Mouse (Mus musculus): Measurements from ENCODE around the gene Hmgcs2. TPM values are rescaled to one million over a fixed set of nuclear protein-coding genes. Genes with fewer than 3 reads are reported as not detected.

Hmgcs2 gene
- total RNA-seq, 2 experiments from 2014 or later = 0.21 to 0.27 TPM

DNA sequence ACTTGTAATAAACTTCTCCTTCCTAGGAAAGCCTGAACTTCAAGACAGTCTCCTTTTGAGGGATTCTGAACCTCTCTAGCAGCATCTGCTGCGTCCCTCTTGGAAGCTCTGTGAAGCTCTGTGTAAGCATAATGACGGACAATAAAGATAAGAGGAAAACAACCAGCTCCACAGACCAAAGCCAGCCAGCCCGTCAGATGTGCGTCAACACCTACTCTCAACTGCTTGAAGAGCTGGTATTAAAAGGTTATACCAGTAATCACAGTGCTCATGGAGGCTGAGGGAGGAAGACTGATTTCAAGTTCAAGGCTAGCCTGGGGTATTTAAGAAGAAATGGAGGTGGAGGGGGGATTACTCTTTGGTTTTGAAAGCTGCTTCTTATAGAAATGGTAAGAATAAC is 553 bp upstream of the Hmgcs2 start:
- ATAC-seq (replicated peaks; ENCODE audit: poor library complexity) = 0 out of 2 replicates have a peak, but pooled peaks have one; percentile 18

DNA sequence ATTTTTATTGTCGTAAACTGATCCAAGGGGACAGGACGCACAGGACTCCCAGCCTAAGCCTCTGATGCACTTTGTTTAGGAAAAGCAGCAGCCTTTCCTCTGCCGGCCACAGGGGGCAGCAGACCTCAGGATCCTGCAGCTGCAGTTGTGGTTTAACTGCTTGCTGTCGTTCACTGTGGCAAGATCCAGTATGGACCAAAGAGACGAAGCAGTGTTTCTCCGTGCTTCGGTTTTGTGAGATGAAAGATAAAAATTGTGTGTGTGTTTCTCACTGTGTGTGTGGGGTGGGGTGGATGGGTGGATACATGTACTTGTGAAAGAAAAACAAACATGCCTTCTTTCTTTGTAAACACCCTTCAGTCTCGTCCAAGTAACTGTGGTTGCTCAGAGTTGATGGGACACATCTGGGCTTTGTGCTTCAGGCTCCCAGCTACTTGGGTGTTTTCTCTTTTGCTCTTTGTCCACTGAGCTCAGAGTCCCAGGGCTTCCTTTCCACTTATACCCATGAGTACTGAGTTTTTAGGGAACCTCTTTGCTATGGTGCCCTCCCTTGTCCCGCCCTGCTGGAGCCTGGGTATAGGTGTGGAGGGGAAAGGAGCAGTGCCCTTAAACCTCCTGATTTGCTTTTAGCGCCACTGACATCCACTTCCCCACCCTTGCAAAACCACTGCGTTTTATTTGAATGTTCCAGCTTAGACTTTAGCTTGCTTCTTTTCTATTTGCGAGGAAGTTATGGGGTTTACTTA is 871 bp downstream of the Hmgcs2 start:
- ATAC-seq (replicated peaks; ENCODE audit: poor library complexity) = peak; percentile 98

DNA sequence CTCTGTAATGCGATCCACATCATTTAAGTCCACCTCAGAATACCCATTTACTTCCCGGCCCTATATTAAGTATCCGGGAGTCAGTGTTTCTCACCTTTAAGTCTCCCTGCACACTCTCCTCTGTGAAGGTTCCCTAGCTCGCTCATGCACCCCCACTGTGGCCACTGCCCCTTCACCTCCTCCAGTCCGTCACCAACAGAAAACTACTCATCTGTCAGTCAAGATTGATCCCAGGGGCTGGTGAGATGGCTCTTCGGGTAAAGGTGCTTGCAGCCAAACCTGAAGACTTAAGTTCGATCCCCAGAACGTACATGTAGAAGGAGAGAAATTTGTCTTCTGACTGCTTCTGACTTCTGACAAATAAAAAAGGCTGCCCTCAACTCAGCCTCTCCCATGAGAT is 2.2 kb downstream of the Hmgcs2 start:
- no peak for ATAC-seq (replicated peaks; ENCODE audit: poor library complexity)

DNA sequence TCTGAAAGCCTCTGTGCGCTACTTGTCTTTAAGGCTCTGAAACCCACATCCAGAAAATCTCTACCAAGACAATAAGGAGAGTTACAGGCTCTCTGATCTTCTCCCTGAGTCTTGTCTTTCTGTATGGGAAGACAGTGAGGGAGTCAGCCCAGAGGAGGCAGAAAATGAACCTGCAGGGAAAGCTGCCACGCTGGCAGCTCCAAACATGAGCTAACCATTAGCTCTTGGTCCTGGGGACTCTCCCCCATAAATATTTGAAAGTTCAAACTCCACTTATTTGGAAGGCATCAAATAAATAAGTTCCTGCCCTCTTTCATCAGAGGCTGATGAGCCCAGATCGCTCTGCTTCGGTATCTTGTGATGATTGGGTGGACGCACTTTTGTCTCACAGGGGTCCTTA is 3.0 kb downstream of the Hmgcs2 start:
- ATAC-seq (replicated peaks; ENCODE audit: poor library complexity) = no peak

DNA sequence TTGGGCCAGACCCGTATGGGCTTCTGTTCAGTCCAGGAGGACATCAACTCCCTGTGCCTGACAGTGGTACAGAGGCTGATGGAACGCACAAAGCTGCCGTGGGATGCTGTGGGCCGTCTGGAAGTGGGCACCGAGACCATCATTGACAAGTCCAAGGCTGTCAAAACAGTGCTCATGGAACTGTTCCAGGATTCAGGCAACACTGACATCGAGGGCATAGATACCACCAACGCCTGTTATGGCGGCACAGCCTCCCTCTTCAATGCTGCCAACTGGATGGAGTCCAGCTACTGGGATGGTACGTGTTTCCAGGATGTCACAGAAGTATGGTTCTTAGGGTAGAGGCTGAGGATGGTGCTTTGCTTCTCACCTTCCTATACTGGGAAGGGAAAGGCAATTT is 10.8 kb downstream of the Hmgcs2 start:
- ATAC-seq (replicated peaks; ENCODE audit: poor library complexity) = no peak

DNA sequence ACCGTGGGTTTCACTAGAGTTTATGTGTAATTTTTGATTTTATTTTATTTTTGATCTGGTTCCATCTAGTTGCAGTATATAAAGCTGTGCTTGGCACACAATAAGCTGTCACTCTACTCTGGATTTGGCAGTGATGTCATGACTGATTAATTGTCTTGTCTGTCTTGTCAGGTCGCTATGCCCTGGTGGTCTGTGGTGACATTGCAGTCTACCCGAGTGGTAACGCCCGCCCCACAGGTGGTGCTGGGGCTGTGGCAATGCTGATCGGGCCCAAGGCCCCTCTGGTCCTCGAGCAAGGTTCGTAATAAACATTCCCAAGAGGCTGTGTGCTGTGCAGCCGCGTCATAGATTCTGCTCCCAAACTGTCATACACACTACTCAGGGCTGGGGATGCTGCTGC is 15.7 kb downstream of the Hmgcs2 start:
- peak; percentile 75 for ATAC-seq (replicated peaks; ENCODE audit: poor library complexity)

DNA sequence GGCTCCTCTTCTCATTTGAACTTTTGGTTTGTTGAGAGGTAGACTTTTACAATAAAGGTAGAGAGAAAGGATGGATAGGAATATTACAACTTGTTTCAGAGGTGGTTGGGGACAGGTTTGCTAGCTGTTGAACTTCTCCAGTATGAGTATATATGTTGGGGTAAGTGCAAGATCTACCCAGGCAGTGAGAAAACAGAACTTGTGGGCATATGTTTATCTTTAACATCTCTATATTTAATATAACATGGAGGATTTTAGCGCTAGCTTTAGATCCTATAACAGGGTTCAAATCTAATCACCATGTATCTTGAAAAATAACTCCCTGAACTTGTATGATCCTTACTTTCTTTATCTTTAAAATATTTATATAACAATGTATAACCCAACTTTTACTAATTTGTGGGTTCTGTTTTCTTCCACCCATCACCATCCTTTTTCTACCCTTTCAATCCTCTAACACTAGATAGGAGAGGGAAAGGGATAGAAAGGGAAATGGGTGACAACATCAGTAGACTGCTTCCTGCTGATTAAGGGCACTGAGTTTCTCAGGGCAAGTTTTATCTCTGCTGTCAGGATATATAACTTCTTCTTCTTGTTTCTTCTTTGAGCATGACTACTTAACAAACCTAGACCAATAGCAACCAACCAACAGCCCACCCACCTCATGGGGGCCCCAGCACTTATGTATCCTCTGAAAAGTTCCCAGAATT is 19.3 kb downstream of the Hmgcs2 start:
- ATAC-seq (replicated peaks; ENCODE audit: poor library complexity) = peak; percentile 73

DNA sequence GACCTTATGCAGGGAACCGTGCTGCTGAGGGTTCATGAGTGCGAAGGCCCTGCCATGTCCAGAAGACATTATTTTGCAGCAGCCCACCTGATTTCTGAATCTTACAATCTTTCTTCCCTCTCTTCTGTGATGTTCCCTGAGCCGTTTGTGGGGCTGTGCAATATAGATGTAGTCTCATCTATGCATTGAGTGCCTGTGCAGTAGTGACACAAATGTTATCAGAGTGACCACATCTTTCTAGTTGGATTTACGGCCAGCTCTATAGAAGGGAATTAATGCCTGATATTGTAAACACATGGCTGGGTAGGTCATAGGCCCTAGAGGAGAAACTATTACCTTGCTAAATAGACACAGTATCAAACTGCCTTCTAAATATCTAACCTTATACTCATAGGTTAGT is 20.0 kb downstream of the Hmgcs2 start:
- no peak for ATAC-seq (replicated peaks; ENCODE audit: poor library complexity)

DNA sequence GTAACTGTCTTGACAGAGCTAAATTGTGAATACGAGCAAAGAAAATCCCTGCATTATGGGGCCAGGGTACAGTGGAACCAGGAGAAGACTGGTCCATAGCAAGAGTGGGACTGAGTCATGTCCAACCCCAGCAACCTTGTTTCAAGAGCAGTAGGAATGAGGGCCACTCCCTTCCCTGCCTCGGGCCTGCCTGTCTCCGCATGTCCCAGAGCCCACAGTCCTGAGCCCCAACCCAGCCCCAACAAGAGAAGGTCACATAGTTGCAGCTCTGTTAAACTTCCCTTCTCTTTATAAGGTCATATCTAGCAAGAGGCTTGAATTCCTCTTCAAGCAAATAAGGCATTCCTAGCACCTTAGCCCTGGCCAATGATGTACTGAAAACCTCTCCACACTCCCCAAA is 21.5 kb downstream of the Hmgcs2 start:
- ATAC-seq (replicated peaks; ENCODE audit: poor library complexity) = no peak

DNA sequence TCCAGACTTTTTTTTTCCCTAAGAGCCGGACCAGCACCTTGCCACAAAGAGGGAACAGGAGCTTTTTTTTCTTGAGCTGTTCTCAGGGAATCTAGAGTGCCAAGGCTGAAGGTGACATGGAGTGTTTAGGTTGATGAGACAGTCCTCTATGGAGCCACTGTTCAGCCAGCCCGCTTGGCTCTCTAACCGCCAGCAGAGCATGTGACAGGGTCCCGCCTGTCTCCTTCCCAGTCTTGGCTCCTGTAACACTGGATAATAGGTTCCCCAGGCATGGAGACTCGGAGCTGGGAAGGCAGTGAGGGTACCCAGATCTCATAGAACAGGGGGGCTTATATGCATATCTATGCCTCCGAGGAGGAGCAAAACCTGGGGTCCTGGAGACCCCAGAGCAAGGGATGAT is 28.4 kb downstream of the Hmgcs2 start:
- no peak for ATAC-seq (replicated peaks; ENCODE audit: poor library complexity)

DNA sequence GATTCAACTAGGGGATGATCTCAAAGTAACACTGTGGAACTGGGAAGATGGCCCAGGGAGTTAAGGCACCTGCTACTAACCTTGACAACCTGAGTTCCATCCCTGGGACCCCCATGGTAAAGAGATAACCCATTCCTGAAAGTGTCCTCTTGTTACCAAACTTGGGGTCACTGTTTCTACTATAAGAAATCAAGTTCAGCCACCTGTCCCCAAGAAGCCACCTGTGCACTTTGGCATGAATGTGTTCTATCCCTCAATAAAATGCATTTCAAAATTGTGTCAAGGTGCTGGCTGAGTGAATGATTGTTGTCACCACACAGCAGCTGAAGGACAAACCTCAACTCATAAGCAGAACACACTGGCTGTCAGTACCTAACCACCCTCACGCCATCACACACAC is 30.2 kb downstream of the Hmgcs2 start:
- no peak for ATAC-seq (replicated peaks; ENCODE audit: poor library complexity)

DNA sequence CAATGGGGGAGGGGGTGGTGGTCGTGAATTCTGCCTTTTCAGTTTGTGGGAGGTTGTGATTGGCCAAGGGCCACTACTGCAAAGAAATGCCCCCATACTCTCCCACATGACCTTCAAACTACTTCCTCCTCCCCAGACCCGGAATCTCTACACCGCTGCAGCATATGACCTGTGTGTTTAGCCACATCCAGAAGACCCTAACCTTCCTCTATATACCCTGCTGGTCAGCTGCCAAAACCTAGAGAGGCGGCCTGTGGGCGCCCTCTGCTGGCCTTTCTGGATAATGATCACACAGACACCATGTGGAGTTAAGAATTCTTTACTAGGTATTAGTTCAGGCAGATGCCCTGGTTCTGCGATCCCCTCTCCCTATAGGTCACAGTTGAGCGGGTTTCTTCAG is 32.6 kb downstream of the Hmgcs2 start:
- peak; percentile 81 for ATAC-seq (replicated peaks; ENCODE audit: poor library complexity)

DNA sequence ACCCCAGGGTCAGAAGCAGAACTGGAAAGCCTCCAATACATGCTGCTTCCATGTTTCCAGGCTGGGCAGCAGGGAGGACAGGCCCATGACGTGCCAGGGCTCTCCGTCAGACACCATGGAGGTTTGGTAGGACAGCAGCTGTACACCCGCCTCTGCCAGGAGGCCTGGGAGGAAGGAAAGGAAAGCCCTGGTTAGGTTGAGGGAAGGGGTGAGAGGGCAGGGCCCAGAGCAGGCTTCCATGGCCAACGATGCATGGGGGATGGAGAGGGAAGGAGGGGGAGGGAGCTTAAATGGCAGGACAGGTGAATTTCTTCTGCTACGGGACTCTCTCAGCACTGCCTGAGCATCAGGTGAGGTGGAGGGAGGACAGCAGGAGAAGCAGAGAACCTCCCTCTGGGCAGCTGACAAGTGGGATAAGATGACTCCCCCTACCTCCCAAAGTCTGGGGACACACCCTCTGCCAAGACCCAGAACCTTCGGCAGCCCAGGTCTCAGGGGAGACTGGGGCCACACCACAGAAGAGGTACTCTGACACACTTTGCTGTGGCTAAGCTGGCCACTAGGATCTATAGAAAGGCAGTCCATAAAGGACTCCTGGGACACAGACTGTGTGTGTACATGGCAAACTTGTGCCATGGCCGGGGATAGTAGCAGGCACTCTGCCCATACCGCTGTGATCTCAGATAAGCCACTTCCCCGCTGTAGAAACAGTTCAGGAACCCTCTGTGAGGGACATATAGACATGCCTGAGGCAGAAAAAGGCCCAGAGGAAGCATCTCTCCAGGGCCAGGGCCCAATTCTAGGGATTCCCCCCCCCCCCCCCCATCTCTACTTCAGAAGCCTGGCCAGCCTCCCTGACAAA is 33.3 kb downstream of the Hmgcs2 start:
- ATAC-seq (replicated peaks; ENCODE audit: poor library complexity) = peak; percentile 56

DNA sequence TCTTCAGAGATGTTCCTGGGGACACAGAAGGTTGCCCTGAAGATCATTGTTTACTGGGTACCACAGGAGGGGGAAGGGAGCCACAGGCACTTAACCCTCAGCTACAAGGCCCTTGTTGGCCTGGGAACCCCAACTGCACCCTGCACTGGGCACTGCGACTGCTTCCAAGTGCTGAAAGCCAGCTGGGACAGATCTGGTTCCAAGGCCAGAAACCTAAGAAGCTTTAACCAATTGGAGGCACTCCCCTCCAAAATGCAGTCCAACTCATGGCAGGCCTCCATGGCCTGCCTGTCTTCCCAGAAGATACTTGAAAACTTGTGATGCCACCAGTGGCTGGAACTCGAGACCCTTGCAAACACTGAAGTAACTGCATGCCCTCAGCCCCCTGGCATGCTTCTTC is 34.9 kb downstream of the Hmgcs2 start:
- no peak for ATAC-seq (replicated peaks; ENCODE audit: poor library complexity)

DNA sequence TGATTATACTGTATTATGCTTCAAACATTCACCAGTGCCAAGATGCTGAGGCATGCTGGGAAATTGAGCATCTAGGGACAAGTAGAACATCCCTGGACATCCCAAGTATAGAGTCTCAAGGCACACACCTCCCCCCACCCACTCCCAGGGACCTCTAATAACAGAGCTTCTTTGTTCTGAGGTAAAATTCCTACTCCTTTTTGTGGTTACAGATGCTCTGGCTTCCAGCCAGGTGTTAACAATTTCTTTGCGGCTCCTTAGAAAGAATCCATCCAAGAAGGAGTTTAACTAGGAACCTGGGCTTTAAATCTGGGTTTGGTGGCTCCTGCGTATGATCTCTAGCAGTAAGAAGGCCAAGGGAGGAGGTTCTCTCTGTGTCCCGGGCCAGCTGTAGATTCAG is 36.9 kb downstream of the Hmgcs2 start:
- no peak for ATAC-seq (replicated peaks; ENCODE audit: poor library complexity)

DNA sequence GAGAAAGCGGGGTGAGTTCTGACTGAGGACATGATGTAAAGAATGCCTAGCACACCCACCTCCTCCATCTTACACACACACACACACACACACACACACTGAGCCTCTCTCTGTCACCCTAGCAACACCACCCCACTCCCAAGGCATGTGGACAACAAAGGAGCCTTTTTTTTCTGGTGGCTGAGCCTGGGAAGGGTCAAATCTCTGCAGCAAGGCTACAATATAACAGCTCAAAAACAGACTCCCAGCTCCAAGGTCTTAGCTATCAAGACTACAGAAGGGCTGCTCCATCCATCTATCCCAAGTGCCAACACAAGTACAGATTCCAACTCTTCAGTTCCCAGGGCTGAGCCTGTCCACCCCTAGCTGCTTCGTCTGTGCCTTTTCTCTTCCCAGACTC is 39.0 kb downstream of the Hmgcs2 start:
- ATAC-seq (replicated peaks; ENCODE audit: poor library complexity) = no peak

DNA sequence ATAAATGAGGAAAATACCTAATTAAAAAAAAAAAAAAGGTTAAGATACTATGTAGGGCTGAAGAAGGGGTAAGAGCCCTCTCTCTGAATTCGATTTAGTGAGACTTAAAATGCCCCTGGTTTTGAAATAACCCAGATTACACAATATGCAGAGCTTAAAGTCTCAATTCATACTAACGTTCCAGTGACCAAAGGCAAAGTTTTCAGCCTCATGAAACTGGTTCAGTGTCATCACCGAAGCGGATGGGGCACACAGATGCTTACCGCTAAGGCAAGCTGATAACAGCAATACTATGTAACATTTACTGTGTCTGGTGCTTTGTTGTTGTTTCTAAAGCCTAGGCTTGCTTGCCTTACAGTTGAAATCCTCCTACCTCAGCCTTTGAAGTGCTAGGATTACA is 42.0 kb downstream of the Hmgcs2 start:
- peak; percentile 49 for ATAC-seq (replicated peaks; ENCODE audit: poor library complexity)

DNA sequence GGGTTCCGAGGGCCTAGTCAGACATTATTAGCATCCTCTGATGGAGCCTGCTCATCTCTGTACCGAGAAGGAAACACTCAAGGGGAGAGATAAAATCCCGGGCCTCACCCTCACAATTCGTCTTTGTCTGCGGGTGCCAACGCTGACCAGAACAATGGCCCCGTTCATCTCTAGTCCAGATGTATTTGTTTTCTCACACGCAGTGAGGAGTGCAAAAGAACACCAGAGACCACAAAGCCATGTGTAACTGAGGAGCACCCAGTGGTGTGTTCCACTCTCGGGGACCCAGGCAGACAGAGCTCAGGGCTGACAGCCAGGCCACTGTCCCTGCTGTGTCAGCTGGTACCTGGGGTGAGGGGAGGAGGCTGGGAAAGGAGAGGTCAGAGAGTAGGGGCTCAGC is 44.0 kb downstream of the Hmgcs2 start:
- no peak for ATAC-seq (replicated peaks; ENCODE audit: poor library complexity)

DNA sequence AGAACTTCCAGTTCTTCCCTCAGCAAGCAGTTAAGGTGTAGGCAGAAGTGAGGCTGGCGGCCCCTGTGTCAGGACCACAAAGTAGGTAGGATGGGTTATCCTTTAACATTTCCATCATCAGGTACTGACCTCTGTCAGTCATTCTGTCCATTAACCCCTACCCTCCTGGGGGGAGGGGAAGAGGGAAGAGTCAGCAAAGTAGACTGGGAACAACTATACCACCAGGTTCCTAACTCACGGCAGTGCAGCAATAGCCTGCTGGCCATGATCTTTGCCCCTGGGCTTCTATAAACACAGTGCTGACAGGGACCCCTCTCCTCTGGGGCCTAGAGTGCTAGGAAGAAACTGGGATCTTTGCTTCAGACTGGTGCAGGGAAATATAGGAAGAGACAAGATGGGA is 53.8 kb downstream of the Hmgcs2 start:
- ATAC-seq (replicated peaks; ENCODE audit: poor library complexity) = no peak

DNA sequence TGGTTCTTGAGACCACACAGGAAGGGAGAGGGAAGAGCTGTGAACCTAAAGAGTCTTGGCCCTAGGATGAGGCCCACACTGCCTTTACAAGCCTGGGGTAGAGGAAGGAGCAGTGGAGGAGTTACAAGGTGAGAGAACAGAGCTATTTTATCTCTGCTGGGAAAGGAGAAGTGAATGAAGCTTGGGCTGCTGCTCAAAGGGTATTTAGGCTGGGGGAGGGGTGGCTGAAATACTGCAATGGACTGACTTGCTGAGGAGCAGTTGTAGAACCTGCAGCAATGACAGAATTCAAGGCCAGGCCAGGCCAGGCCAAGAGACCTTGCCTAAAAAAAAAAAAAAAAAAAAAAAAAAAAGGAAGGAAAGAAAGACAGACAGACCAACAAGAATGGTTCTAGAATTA is 55.1 kb downstream of the Hmgcs2 start:
- peak; percentile 4 for ATAC-seq (replicated peaks; ENCODE audit: poor library complexity)

DNA sequence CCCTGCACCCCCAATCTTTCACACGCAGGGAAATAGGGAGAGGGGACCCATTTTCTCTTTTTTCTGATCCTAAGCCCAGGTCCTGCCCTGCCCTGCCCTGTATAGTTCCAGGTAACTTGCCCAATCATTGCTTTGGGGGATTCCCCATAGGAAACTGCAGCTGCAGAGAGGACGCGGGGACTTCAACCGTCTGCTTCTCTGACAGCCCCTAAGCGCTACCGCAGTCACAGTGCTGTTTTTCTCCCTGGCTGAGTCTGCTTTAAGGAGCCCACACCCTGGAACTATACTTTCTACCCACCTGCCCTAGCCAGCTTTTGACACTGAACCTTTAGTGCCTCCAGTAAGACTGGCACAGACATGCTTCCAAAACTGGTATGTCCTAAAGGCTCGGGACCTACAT is 55.7 kb downstream of the Hmgcs2 start:
- peak; percentile 15; the same call in 1 of the 2 replicates for ATAC-seq (replicated peaks; ENCODE audit: poor library complexity)
